Mouse (Mus musculus): ENCODE data around the gene Nlgn2.
A peak's percentile ranks its signal among the peaks of the same experiment; 100 is the strongest.

DNA sequence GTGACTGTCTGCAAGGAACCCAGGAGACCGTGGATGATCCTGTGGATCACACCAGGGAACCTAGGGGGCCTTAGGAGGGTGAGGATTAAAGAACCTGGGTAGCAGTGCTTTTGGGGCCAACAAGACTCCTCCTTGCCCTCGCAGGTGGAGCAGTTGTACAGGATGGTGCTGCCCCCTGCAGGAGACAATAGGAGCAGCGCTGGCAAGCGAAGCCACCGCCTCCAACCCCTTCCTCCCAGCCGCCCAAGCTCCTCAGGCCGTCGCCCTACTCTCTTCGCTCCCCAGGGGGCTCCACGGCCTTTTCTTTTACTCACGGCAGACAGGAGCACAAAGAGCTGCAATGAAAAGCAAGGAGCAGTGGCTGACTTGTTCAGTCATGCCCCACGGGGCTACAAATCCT, 39.3 kb upstream of the Nlgn2 start:
- peak; percentile 61 for TF ChIP-seq CTCF (IDR thresholded peaks at IDR 0.05; ENCODE audit: low read depth, low read length)
- TF ChIP-seq POLR2A (IDR thresholded peaks at IDR 0.05; ENCODE audit: borderline replicate concordance, low read depth, low read length): no peak
